Mouse (Mus musculus) CH12.LX (cell line): ENCODE results near the gene Ryk.

ENCODE experiments used
- CTCF ChIP-seq, 2 experiments: IDR thresholded peaks in 1 of 2; conservative IDR thresholded peaks in 1 of 2; 2 replicates each; pipeline ENCODE4 v1.5.1; 2011 to 2012; ENCODE audit warnings: low read depth in 2 of 2, low read length in 2 of 2, improper control_type of control experiment in 1 of 2, inconsistent platforms in 1 of 2, mild to moderate bottlenecking in 1 of 2, moderate library complexity in 1 of 2
- EP300 ChIP-seq: IDR thresholded peaks from 2 replicates; pipeline ENCODE4 v1.6.1; 2011; ENCODE audit warnings: low read length, improper control_type of control experiment
- ETS1 ChIP-seq: conservative IDR thresholded peaks from 2 replicates; pipeline ENCODE4 v1.6.1; 2012; ENCODE audit warnings: low read depth, mild to moderate bottlenecking, inconsistent platforms, low read length, improper control_type of control experiment, moderate library complexity
- GABPA ChIP-seq: IDR thresholded peaks from 2 replicates; pipeline ENCODE4 v1.6.1; 2012; ENCODE audit warnings: low read depth, low read length, improper control_type of control experiment, inconsistent platforms; ENCODE audit not compliant: insufficient replicate concordance
- MAFK ChIP-seq: IDR thresholded peaks from 2 replicates; pipeline ENCODE4 v1.6.1; 2011; ENCODE audit warnings: low read length, improper control_type of control experiment; ENCODE audit not compliant: insufficient replicate concordance
- MXI1 ChIP-seq: IDR thresholded peaks from 2 replicates; pipeline ENCODE4 v1.6.1; 2011; ENCODE audit warnings: mild to moderate bottlenecking, low read depth, low read length, improper control_type of control experiment
- RAD21 ChIP-seq: IDR thresholded peaks from 2 replicates; pipeline ENCODE4 v1.6.1; 2011; ENCODE audit warnings: low read depth, mild to moderate bottlenecking, low read length, improper control_type of control experiment, moderate library complexity
- RCOR1 ChIP-seq: conservative IDR thresholded peaks from 2 replicates; pipeline ENCODE4 v1.6.1; 2012; ENCODE audit warnings: low read depth, mild to moderate bottlenecking, inconsistent platforms, low read length, improper control_type of control experiment

DNA sequence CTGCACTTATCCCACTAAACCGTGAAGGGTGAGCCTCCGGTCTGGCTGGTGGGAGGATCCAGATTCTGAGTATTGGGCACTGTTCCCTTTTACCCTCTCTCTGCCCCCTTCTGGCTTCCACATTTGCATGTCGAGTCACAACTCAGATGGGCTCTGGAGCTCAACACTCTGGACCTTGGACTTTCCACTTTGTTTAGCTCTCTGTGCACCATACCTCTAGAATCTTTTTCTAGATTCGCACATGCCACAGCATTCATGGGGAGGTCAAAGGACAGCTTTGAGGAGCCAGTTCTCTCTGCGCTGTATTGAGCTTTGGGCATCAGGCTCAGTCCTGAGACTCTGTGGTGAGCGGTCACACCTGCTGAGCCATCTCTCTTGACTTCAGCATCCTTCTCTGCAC, 11.1 kb downstream of the Ryk start:
- TF ChIP-seq MXI1 (no peak), CTCF (conservative IDR thresholded peaks at IDR 0.05 in 1 of 2, IDR thresholded peaks at IDR 0.05 in 1 of 2; ENCODE audit: low read depth in 2 of 2, low read length in 2 of 2) (no peak), EP300 (no peak), RAD21 (no peak), GABPA (no peak), ETS1 (no peak), RCOR1 (no peak), MAFK (no peak)
